Comparison of ENCODE assay signal across 8 mouse cellular contexts in genomic region chr12:109437559-109438350, GRCm38 (mm10). TPM values are rescaled to one million over a fixed set of nuclear protein-coding genes. Genes with fewer than 3 reads are reported as not detected.
DNase-seq lines count a peak whose midpoint lies in the region; ATAC-seq and TF ChIP-seq lines count a peak whose summit lies in the region.

No protein-coding gene starts in this region.

- H3K4me3 ChIP-seq in forebrain, embryonic 11.5 days (ENCODE audit: low read depth, low read length), result no peak overlapping the region
- peak overlapping the region; percentile 20; the same call in 1 of the 2 replicates for H3K4me3 ChIP-seq in heart, embryonic 16.5 days (ENCODE audit: low read length)
- H3K4me3 ChIP-seq in lung, adult 2 months (replicated peaks; ENCODE audit: extremely low read depth, low read depth, low read length), result no peak overlapping the region
- H3K4me3 ChIP-seq in olfactory bulb, adult 2 months (ENCODE audit: insufficient read depth, low read depth, low read length), result no peak overlapping the region

- no peak for TF ChIP-seq POLR2A in lung, adult 2 months (IDR thresholded peaks at IDR 0.05; ENCODE audit: borderline replicate concordance, extremely low read depth, low read depth, low read length)
- TF ChIP-seq POLR2A in olfactory bulb, adult 2 months (IDR thresholded peaks at IDR 0.05; ENCODE audit: insufficient read depth, low read depth, low read length), result no peak

- peak overlapping the region; percentile 28 for H3K4me2 ChIP-seq in forebrain, embryonic 11.5 days (ENCODE audit: low read depth, low read length, severe bottlenecking)
- H3K4me2 ChIP-seq in heart, embryonic 16.5 days (ENCODE audit: low read depth, low read length), result peak overlapping the region; percentile 57

- no peaks in the 10 kb centered on the region for H3K9me3 ChIP-seq in forebrain, embryonic 11.5 days (ENCODE audit: control insufficient read depth, low read length)
- no peaks in the 10 kb centered on the region for H3K9me3 ChIP-seq in heart, embryonic 16.5 days (replicated peaks; ENCODE audit: control insufficient read depth, low read length)

- DNase-seq in CD8-positive naive resting alpha-beta T cell, adult 2 months (ENCODE audit: low read depth in 2 of 2, low spot score in 2 of 2), result peak; percentile 85
- DNase-seq in brain, adult 2 months (ENCODE audit: low read depth, low spot score), result peak; percentile 62
- peak; percentile 91 for DNase-seq in forebrain, embryonic 11.5 days (ENCODE audit: low spot score)
- peak; percentile 82 for DNase-seq in kidney, postnatal 14 days
- DNase-seq in lung, adult 2 months, result peak; percentile 80
- peak; percentile 76 for DNase-seq in thymus, adult 18-20 months

- H3K36me3 ChIP-seq in forebrain, embryonic 11.5 days (ENCODE audit: control insufficient read depth, insufficient read depth, low read length), result no peaks in the 10 kb centered on the region
- no peaks in the 10 kb centered on the region for H3K36me3 ChIP-seq in heart, embryonic 16.5 days (ENCODE audit: control insufficient read depth, insufficient read depth)

- no peaks in the 10 kb centered on the region; the same call in 1 of the 2 replicates for H3K27me3 ChIP-seq in forebrain, embryonic 11.5 days (ENCODE audit: control insufficient read depth, insufficient read depth, low read length)
- H3K27me3 ChIP-seq in heart, embryonic 16.5 days (ENCODE audit: control insufficient read depth, insufficient read depth, low read length), result no peaks in the 10 kb centered on the region

- ATAC-seq in forebrain, embryonic 11.5 days (replicated peaks; ENCODE audit: low FRiP score), result peak; percentile 73
- peak; percentile 46 for ATAC-seq in heart, embryonic 16.5 days (replicated peaks; ENCODE audit: extremely low read depth, insufficient read depth, low FRiP score)

- WGBS in forebrain, embryonic 11.5 days, result 7% methylated on average over 25 of the region's 25 CpGs
- WGBS in heart, embryonic 16.5 days, result 8% methylated on average over 25 of the region's 25 CpGs
- 13% methylated on average over 25 of the region's 25 CpGs for WGBS in lung, adult 2 months
- 18% methylated on average over 25 of the region's 25 CpGs for whole genome bisulfite sequencing in olfactory bulb, adult 2 months

- H3K9ac ChIP-seq in forebrain, embryonic 11.5 days (ENCODE audit: low read length), result peak overlapping the region; percentile 21; the same call in 1 of the 2 replicates
- H3K9ac ChIP-seq in heart, embryonic 16.5 days (ENCODE audit: low read length), result no peak overlapping the region

- peak; percentile 44; the same call in 1 of the 2 replicates for TF ChIP-seq CTCF in lung, adult 2 months (IDR thresholded peaks at IDR 0.05; ENCODE audit: insufficient read depth, low read length)
- peak; percentile 87 for TF ChIP-seq CTCF in olfactory bulb, adult 2 months (IDR thresholded peaks at IDR 0.05; ENCODE audit: insufficient read depth, low read depth, low read length)

- 0 out of 2 replicates have a peak overlapping the region, but pooled peaks have one; percentile 31 for H3K27ac ChIP-seq in forebrain, embryonic 11.5 days (ENCODE audit: low read depth, low read length)
- peak overlapping the region; percentile 37 for H3K27ac ChIP-seq in heart, embryonic 16.5 days (ENCODE audit: low read length)
- H3K27ac ChIP-seq in olfactory bulb, adult 2 months (ENCODE audit: insufficient read depth, low read depth, low read length), result no peak overlapping the region

- H3K4me1 ChIP-seq in forebrain, embryonic 11.5 days (replicated peaks; ENCODE audit: control insufficient read depth, insufficient read depth, low read length), result peaks cover 23% of the 10 kb centered on the region
- peaks cover 33% of the 10 kb centered on the region for H3K4me1 ChIP-seq in heart, embryonic 16.5 days (ENCODE audit: control insufficient read depth, insufficient read depth, low read length)
- H3K4me1 ChIP-seq in lung, adult 2 months (ENCODE audit: control insufficient read depth, insufficient read depth, low read length), result no peaks in the 10 kb centered on the region
- H3K4me1 ChIP-seq in olfactory bulb, adult 2 months (ENCODE audit: control insufficient read depth, insufficient read depth, low read length), result peaks cover 22% of the 10 kb centered on the region

RNA-seq across cellular contexts. Expression of gene Dlk1, which starts 14.9 kb away (rescaled TPM):
- 169 and 191 TPM in 2 replicates for polyA plus RNA-seq in forebrain, embryonic 11.5 days (2014; fragmentation: Nextera tagmentation; extraction: Ambion mirVana)
- 169 and 179 TPM in 2 replicates for polyA plus RNA-seq in heart, embryonic 16.5 days (2015; fragmentation: Nextera tagmentation; extraction: Ambion mirVana)
- polyA plus RNA-seq in lung, adult 2 months (2012; rRNA removed), result 0.42 and 0.44 TPM in 2 replicates
- polyA plus RNA-seq in olfactory bulb, adult 2 months (2012; ENCODE audit: insufficient read depth, insufficient read length, low replicate concordance, missing spikeins), result not detected in 2 replicates

Comparison
In these comparisons a context has a peak if more than half of its experiments do, and no peak if none do; other contexts are left out.
1. RNA of gene Dlk1, which starts 14.9 kb away (polyA plus RNA-seq): 169 to 191 TPM in forebrain, embryonic 11.5 days and 169 to 179 TPM in heart, embryonic 16.5 days; 0.42 to 0.44 TPM in lung, adult 2 months and not detected in olfactory bulb, adult 2 months; every median in the first group is over 100 times any median in the second.
2. Peak in every context shown above with its lines, with median percentiles within 50 percentile points of each other: DNase-seq.